Mouse (Mus musculus) CH12.LX (cell line): ENCODE results near the gene Olfr430. TPM values are rescaled to one million over a fixed set of nuclear protein-coding genes. Genes with fewer than 3 reads are reported as not detected.

Experiments
- DNase-seq: peaks from one replicate; pipeline ENCODE4 v3.0.0-alpha.2; 2013; ENCODE audit errors: extremely low read depth
- H3K27ac ChIP-seq: 2 replicates; pipeline ENCODE4 v1.5.1; 2012; ENCODE audit warnings: low read depth, mild to moderate bottlenecking, control low read depth, moderate library complexity; ENCODE audit not compliant: insufficient read depth
- H3K27me3 ChIP-seq: replicated peaks from 2 replicates; pipeline ENCODE3; 2012; ENCODE audit warnings: inconsistent platforms
- H3K36me3 ChIP-seq, 2 experiments: replicated peaks in 1 of 2; 2 replicates each; pipeline versions ENCODE3 to v1.6.1; 2012; ENCODE audit warnings: inconsistent platforms in 1 of 2, low read length in 1 of 2, mild to moderate bottlenecking in 1 of 2, mixed read lengths in 1 of 2, moderate library complexity in 1 of 2; ENCODE audit not compliant: control insufficient read depth in 1 of 2, insufficient read depth in 1 of 2
- H3K4me1 ChIP-seq, 2 experiments: 2 replicates each; pipeline ENCODE4 v1.6.1; 2012; ENCODE audit warnings: inconsistent platforms in 1 of 2, moderate library complexity in 1 of 2; ENCODE audit not compliant: insufficient read depth in 2 of 2, control insufficient read depth in 1 of 2
- H3K4me2 ChIP-seq: 2 replicates; pipeline ENCODE4 v1.6.1; 2012; ENCODE audit warnings: low read depth, mild to moderate bottlenecking, control low read depth; ENCODE audit not compliant: poor library complexity, insufficient read depth, severe bottlenecking
- H3K4me3 ChIP-seq, 3 experiments: fragments of 150-350 bp in 1 of 3; sonication (generic) in 1 of 3; replicated peaks in 1 of 3; 2 replicates each; pipeline versions ENCODE3 to v1.5.1; 2011 to 2012; ENCODE audit warnings: low read depth in 2 of 3, low read length in 2 of 3, mild to moderate bottlenecking in 2 of 3, moderate library complexity in 2 of 3, control low read depth in 1 of 3, improper control_type of control experiment in 1 of 3, inconsistent platforms in 1 of 3, mixed read lengths in 1 of 3; ENCODE audit not compliant: poor library complexity in 1 of 3
- H3K79me2 ChIP-seq: replicated peaks from 2 replicates; pipeline ENCODE4 v1.6.1; 2012; ENCODE audit warnings: mild to moderate bottlenecking, moderate library complexity; ENCODE audit not compliant: control insufficient read depth, poor library complexity, insufficient read depth, severe bottlenecking; ENCODE audit errors: extremely low read depth
- H3K9ac ChIP-seq: 2 replicates; pipeline ENCODE4 v1.6.1; 2012; ENCODE audit warnings: low read depth, mild to moderate bottlenecking, control low read depth, moderate library complexity; ENCODE audit not compliant: insufficient read depth
- H3K9me3 ChIP-seq: replicated peaks from 2 replicates; pipeline ENCODE3; 2012; ENCODE audit warnings: low read length, inconsistent platforms, mixed read lengths
- BHLHE40 ChIP-seq: IDR thresholded peaks from 2 replicates; pipeline ENCODE4 v1.6.1; 2011; ENCODE audit warnings: mild to moderate bottlenecking, low read depth, low read length, improper control_type of control experiment
- CHD1 ChIP-seq: IDR thresholded peaks from 2 replicates; pipeline ENCODE4 v1.6.1; 2012; ENCODE audit warnings: low read depth, low read length, improper control_type of control experiment, inconsistent platforms
- CHD2 ChIP-seq: IDR thresholded peaks from 2 replicates; pipeline ENCODE4 v1.6.1; 2011; ENCODE audit warnings: low read length, improper control_type of control experiment
- CTCF ChIP-seq, 2 experiments: IDR thresholded peaks in 1 of 2; conservative IDR thresholded peaks in 1 of 2; 2 replicates each; pipeline ENCODE4 v1.5.1; 2011 to 2012; ENCODE audit warnings: low read depth in 2 of 2, low read length in 2 of 2, improper control_type of control experiment in 1 of 2, inconsistent platforms in 1 of 2, mild to moderate bottlenecking in 1 of 2, moderate library complexity in 1 of 2
- E2F4 ChIP-seq: IDR thresholded peaks from 2 replicates; pipeline ENCODE4 v1.6.1; 2011; ENCODE audit warnings: low read depth, low read length, improper control_type of control experiment; ENCODE audit not compliant: insufficient replicate concordance
- ELF1 ChIP-seq: IDR thresholded peaks from 2 replicates; pipeline ENCODE4 v1.6.1; 2014; ENCODE audit warnings: low read depth, mild to moderate bottlenecking, inconsistent platforms, low read length, improper control_type of control experiment
- EP300 ChIP-seq: IDR thresholded peaks from 2 replicates; pipeline ENCODE4 v1.6.1; 2011; ENCODE audit warnings: low read length, improper control_type of control experiment
- ETS1 ChIP-seq: conservative IDR thresholded peaks from 2 replicates; pipeline ENCODE4 v1.6.1; 2012; ENCODE audit warnings: low read depth, mild to moderate bottlenecking, inconsistent platforms, low read length, improper control_type of control experiment, moderate library complexity
- GABPA ChIP-seq: IDR thresholded peaks from 2 replicates; pipeline ENCODE4 v1.6.1; 2012; ENCODE audit warnings: low read depth, low read length, improper control_type of control experiment, inconsistent platforms; ENCODE audit not compliant: insufficient replicate concordance
- HCFC1 ChIP-seq: IDR thresholded peaks from 2 replicates; pipeline ENCODE4 v1.6.1; 2012; ENCODE audit warnings: low read depth, mild to moderate bottlenecking, inconsistent platforms, low read length, improper control_type of control experiment
- IRF4 ChIP-seq: IDR thresholded peaks from 2 replicates; pipeline ENCODE4 v1.6.1; 2014; ENCODE audit warnings: low read depth, mild to moderate bottlenecking, inconsistent platforms, low read length, improper control_type of control experiment
- JUN ChIP-seq: IDR thresholded peaks from 2 replicates; pipeline ENCODE4 v1.6.1; 2011; ENCODE audit warnings: low read depth, mild to moderate bottlenecking, low read length, improper control_type of control experiment, moderate library complexity; ENCODE audit not compliant: insufficient read depth
- JUND ChIP-seq: conservative IDR thresholded peaks from 2 replicates; pipeline ENCODE4 v1.6.1; 2011; ENCODE audit warnings: low read depth, low read length, improper control_type of control experiment
- KAT2A ChIP-seq: IDR thresholded peaks from 2 replicates; pipeline ENCODE4 v1.6.1; 2012; ENCODE audit warnings: low read length, improper control_type of control experiment, inconsistent platforms; ENCODE audit not compliant: insufficient replicate concordance
- MAFK ChIP-seq: IDR thresholded peaks from 2 replicates; pipeline ENCODE4 v1.6.1; 2011; ENCODE audit warnings: low read length, improper control_type of control experiment; ENCODE audit not compliant: insufficient replicate concordance
- MAX ChIP-seq: IDR thresholded peaks from 2 replicates; pipeline ENCODE4 v1.6.1; 2011; ENCODE audit warnings: low read length, improper control_type of control experiment
- MAZ ChIP-seq: IDR thresholded peaks from 2 replicates; pipeline ENCODE4 v1.6.1; 2012; ENCODE audit warnings: low read depth, mild to moderate bottlenecking, inconsistent platforms, low read length, improper control_type of control experiment, moderate library complexity
- MEF2A ChIP-seq: IDR thresholded peaks from 2 replicates; pipeline ENCODE4 v1.6.1; 2014; ENCODE audit warnings: low read depth, mild to moderate bottlenecking, inconsistent platforms, low read length, improper control_type of control experiment, borderline replicate concordance
- MXI1 ChIP-seq: IDR thresholded peaks from 2 replicates; pipeline ENCODE4 v1.6.1; 2011; ENCODE audit warnings: mild to moderate bottlenecking, low read depth, low read length, improper control_type of control experiment
- MYC ChIP-seq: IDR thresholded peaks from 2 replicates; pipeline ENCODE4 v1.6.1; 2011; ENCODE audit warnings: low read depth, mild to moderate bottlenecking, improper control_type of control experiment, low read length
- NELFE ChIP-seq: IDR thresholded peaks from 2 replicates; pipeline ENCODE4 v1.6.1; 2011; ENCODE audit warnings: low read depth, low read length, improper control_type of control experiment
- NRF1 ChIP-seq: IDR thresholded peaks from 2 replicates; pipeline ENCODE4 v1.6.1; 2014; ENCODE audit warnings: low read depth, mild to moderate bottlenecking, inconsistent platforms, low read length, improper control_type of control experiment, moderate library complexity
- PAX5 ChIP-seq: IDR thresholded peaks from 2 replicates; pipeline ENCODE4 v1.6.1; 2012; ENCODE audit warnings: low read length, inconsistent platforms, mixed read lengths
- POLR2A ChIP-seq: IDR thresholded peaks from 2 replicates; pipeline ENCODE4 v1.6.1; 2011; ENCODE audit warnings: low read depth, mild to moderate bottlenecking, improper control_type of control experiment, low read length
- POLR2AphosphoS2 ChIP-seq: IDR thresholded peaks from 2 replicates; pipeline ENCODE4 v1.6.1; 2011; ENCODE audit warnings: low read depth, low read length, improper control_type of control experiment
- RAD21 ChIP-seq: IDR thresholded peaks from 2 replicates; pipeline ENCODE4 v1.6.1; 2011; ENCODE audit warnings: low read depth, mild to moderate bottlenecking, low read length, improper control_type of control experiment, moderate library complexity
- RCOR1 ChIP-seq: conservative IDR thresholded peaks from 2 replicates; pipeline ENCODE4 v1.6.1; 2012; ENCODE audit warnings: low read depth, mild to moderate bottlenecking, inconsistent platforms, low read length, improper control_type of control experiment
- SIN3A ChIP-seq: IDR thresholded peaks from 2 replicates; pipeline ENCODE4 v1.6.1; 2012; ENCODE audit warnings: low read length, improper control_type of control experiment, inconsistent platforms
- SMC3 ChIP-seq: IDR thresholded peaks from 2 replicates; pipeline ENCODE4 v1.6.1; 2011; ENCODE audit warnings: low read depth, low read length, improper control_type of control experiment
- TBP ChIP-seq: conservative IDR thresholded peaks from 2 replicates; pipeline ENCODE4 v1.6.1; 2011; ENCODE audit warnings: low read depth, low read length, improper control_type of control experiment
- TCF12 ChIP-seq: IDR thresholded peaks from 2 replicates; pipeline ENCODE4 v1.6.1; 2014; ENCODE audit warnings: low read depth, mild to moderate bottlenecking, inconsistent platforms, low read length, improper control_type of control experiment
- UBTF ChIP-seq: IDR thresholded peaks from 2 replicates; pipeline ENCODE4 v1.6.1; 2012; ENCODE audit warnings: low read depth, mild to moderate bottlenecking, inconsistent platforms, low read length, improper control_type of control experiment, moderate library complexity
- USF1 ChIP-seq: IDR thresholded peaks from 2 replicates; pipeline ENCODE4 v1.6.1; 2014; ENCODE audit warnings: low read depth, mild to moderate bottlenecking, inconsistent platforms, low read length, improper control_type of control experiment
- USF2 ChIP-seq: conservative IDR thresholded peaks from 2 replicates; pipeline ENCODE4 v1.6.1; 2011; ENCODE audit warnings: low read depth, low read length, improper control_type of control experiment
- ZC3H11A ChIP-seq: IDR thresholded peaks from 2 replicates; pipeline ENCODE4 v1.6.1; 2012; ENCODE audit warnings: low read depth, mild to moderate bottlenecking, inconsistent platforms, low read length, improper control_type of control experiment
- ZKSCAN1 ChIP-seq: IDR thresholded peaks from 2 replicates; pipeline ENCODE4 v1.6.1; 2012; ENCODE audit warnings: low read depth, inconsistent platforms, low read length, improper control_type of control experiment, borderline replicate concordance
- ZMIZ1 ChIP-seq: IDR thresholded peaks from 2 replicates; pipeline ENCODE4 v1.6.1; 2012; ENCODE audit warnings: low read depth, mild to moderate bottlenecking, inconsistent platforms, low read length, improper control_type of control experiment
- ZNF384 ChIP-seq: IDR thresholded peaks from 2 replicates; pipeline ENCODE4 v1.6.1; 2012; ENCODE audit warnings: low read depth, low read length, improper control_type of control experiment, inconsistent platforms
- dilution Hi-C: fragments of 300-500 bp; cut with MboI; formaldehyde crosslinking; loops from 2 replicates; pipeline ENCODE4 v1.14.3; 2020; ENCODE audit warnings: low sequenced_read_pairs; ENCODE audit not compliant: extremely low pct_unique_long_range_greater_than_20kb, extremely low pct_ligation_motif_present
- in situ Hi-C: fragments of 300-500 bp; cut with MboI; formaldehyde crosslinking; loops from 3 replicates; pipeline ENCODE4 v1.14.3; 2019; ENCODE audit warnings: low sequenced_read_pairs, low pct_ligation_motif_present, low pct_unique_long_range_greater_than_20kb, mixed read lengths
- polyA plus RNA-seq: library from polyadenylated mRNA; unstranded; fragments of >175 nt; gene quantifications from 2 replicates; pipeline ENCODE4 v1.2.1, GENCODE M21; 2012; ENCODE audit warnings: low read depth; ENCODE audit not compliant: insufficient read length
- total RNA-seq, 2 experiments: library from RNA; depleted of rRNA; stranded (reverse); fragments of 300-350 nt in 1 of 2; fragments of >200 nt in 1 of 2; gene quantifications; 2 replicates each; pipeline ENCODE4 v1.2.3; 2012 to 2014

Gene Olfr430
- total and polyA plus RNA-seq, 3 experiments: not detected

GRCm38 (mm10) chr1:174040523-174041177 lies 25.8 kb upstream of the Olfr430 start, which contains the start of gene Olfr433:
Gene Olfr433, plus strand, starts transcription at chr1:174040705.
- peaks cover 3 to 28% of the 10 kb centered on the region in 2 experiments; a peak in 3 of 4 replicates for H3K4me1 ChIP-seq
- dilution Hi-C loops: no loop called here
- peaks cover 0 to 3% of the 10 kb centered on the region in 2 experiments for H3K36me3 ChIP-seq
- no peak within 1 kb of the TSS for H3K27ac ChIP-seq
- H3K9ac ChIP-seq: peak within 1 kb of the TSS; percentile 71
- H3K9me3 ChIP-seq: no peaks in the 10 kb centered on the region
- H3K4me2 ChIP-seq: peak within 1 kb of the TSS; percentile 96
- peak within 1 kb of the TSS; percentile 21 to 41 (median 39) for H3K4me3 ChIP-seq
- TF ChIP-seq ELF1: peak; percentile 69; the same call in 1 of the 2 replicates
- no peak for TF ChIP-seq HCFC1
- no peak for TF ChIP-seq MAX
- 0 out of 2 replicates have a peak, but pooled peaks have one; percentile 40 for TF ChIP-seq MYC
- peak; percentile 9 for TF ChIP-seq RAD21
- no peak for TF ChIP-seq USF2
- TF ChIP-seq CTCF (conservative IDR thresholded peaks at IDR 0.05 in 1 of 2, IDR thresholded peaks at IDR 0.05 in 1 of 2; ENCODE audit: low read depth in 2 of 2, low read length in 2 of 2): no peak; a peak in 1 of 4 replicates
- 0 out of 2 replicates have a peak, but pooled peaks have one; percentile 3 for TF ChIP-seq USF1
- no peak for TF ChIP-seq CHD2
- no peak; the same call in 1 of the 2 replicates for TF ChIP-seq SIN3A
- no peak for TF ChIP-seq NELFE
- peak; percentile 77 for TF ChIP-seq EP300
- TF ChIP-seq JUN: no peak
- no peak for TF ChIP-seq ZC3H11A
- peak; percentile 35 for TF ChIP-seq IRF4
- no peak for TF ChIP-seq PAX5
- peak; percentile 73; the same call in 1 of the 2 replicates for TF ChIP-seq TBP
- no peak for TF ChIP-seq GABPA
- TF ChIP-seq POLR2A: no peak
- no peak for TF ChIP-seq NRF1
- TF ChIP-seq TCF12: peak; percentile 75; the same call in 1 of the 2 replicates
- peak; percentile 24; the same call in 1 of the 2 replicates for TF ChIP-seq JUND
- no peak for TF ChIP-seq RCOR1
- peak; percentile 68 for TF ChIP-seq BHLHE40
- no peak for TF ChIP-seq MXI1
- no peak for TF ChIP-seq E2F4
- peak; percentile 81 for TF ChIP-seq ETS1
- TF ChIP-seq ZNF384: peak; percentile 97
- TF ChIP-seq ZMIZ1: no peak
- TF ChIP-seq UBTF: no peak
- no peak for TF ChIP-seq POLR2AphosphoS2
- no peak for TF ChIP-seq MAFK
- peak; percentile 63 for TF ChIP-seq MEF2A
- no peak for TF ChIP-seq SMC3
- TF ChIP-seq MAZ: no peak
- no peak for TF ChIP-seq CHD1
- no peak for TF ChIP-seq KAT2A
- TF ChIP-seq ZKSCAN1: no peak
- TF ChIP-seq, all 38 proteins: peak for 13
- Histone ChIP-seq H3K27me3 (no peaks in the 10 kb centered on the region), H3K79me2 (no peaks in the 10 kb centered on the region)
- in situ Hi-C loops: no loop called here
- peak; percentile 76 for DNase-seq
